24 mouse cellular contexts compared by ENCODE assay signal in the genomic region with DNA sequence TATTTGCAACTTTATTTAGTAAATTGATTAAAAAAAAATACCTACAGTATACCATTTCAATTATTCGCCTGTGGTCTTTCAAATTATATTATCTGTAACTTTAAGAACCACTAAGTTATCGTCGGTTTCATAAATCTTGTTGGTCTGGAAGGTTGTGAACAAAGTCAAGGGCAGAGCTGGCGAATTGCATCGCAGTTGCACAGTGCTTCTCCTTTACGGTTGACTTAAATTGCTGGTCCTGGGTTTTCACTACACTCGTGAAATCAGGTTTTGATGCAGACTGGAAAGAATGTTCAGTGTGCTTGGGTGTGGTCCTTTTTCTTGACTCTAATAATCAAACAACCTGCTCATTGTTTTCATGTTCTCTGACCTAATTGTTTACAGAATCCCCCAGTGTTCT.
DNase-seq lines count a peak whose midpoint lies in the region; ATAC-seq and TF ChIP-seq lines count a peak whose summit lies in the region.
"Had no signal": no experiment of that assay in that cellular context is flagged by ENCODE, and none has a peak within 500 bp of the region (broad histone marks: within the 10 kb centered on the region; RNA-seq: fewer than 3 reads in every experiment).

No protein-coding gene starts in this region.

- no peak overlapping the region for H3K27ac ChIP-seq in lung, postnatal 0 days (ENCODE audit: low read length)
- no peak overlapping the region for H3K27ac ChIP-seq in midbrain, embryonic 13.5 days
- no peak overlapping the region for H3K27ac ChIP-seq in hindbrain, embryonic 10.5 days
- H3K27ac ChIP-seq: forebrain, embryonic 10.5 days; forebrain, embryonic 13.5 days; heart, adult 2 months; heart, embryonic 10.5 days; hindbrain, embryonic 13.5 days; intestine, embryonic 15.5 days had no signal

- no peaks in the 10 kb centered on the region for H3K27me3 ChIP-seq in lung, postnatal 0 days (replicated peaks; ENCODE audit: insufficient read depth, low read length)
- no peaks in the 10 kb centered on the region for H3K27me3 ChIP-seq in midbrain, embryonic 13.5 days
- H3K27me3 ChIP-seq in hindbrain, embryonic 10.5 days (ENCODE audit: insufficient read depth, poor library complexity, severe bottlenecking): no peaks in the 10 kb centered on the region
- H3K27me3 ChIP-seq: CH12.LX; forebrain, embryonic 13.5 days; hindbrain, embryonic 13.5 days; intestine, embryonic 15.5 days; Patski had no signal

- H3K9ac ChIP-seq in lung, postnatal 0 days (replicated peaks; ENCODE audit: low read depth): no peak overlapping the region
- no peak overlapping the region for H3K9ac ChIP-seq in midbrain, embryonic 13.5 days (replicated peaks)
- H3K9ac ChIP-seq: forebrain, embryonic 13.5 days; hindbrain, embryonic 13.5 days; intestine, embryonic 15.5 days had no signal

- H3K4me1 ChIP-seq in lung, postnatal 0 days (ENCODE audit: insufficient read depth, low read depth, low read length): no peaks in the 10 kb centered on the region
- no peaks in the 10 kb centered on the region for H3K4me1 ChIP-seq in midbrain, embryonic 13.5 days (replicated peaks)
- no peaks in the 10 kb centered on the region for H3K4me1 ChIP-seq in hindbrain, embryonic 10.5 days (replicated peaks)
- H3K4me1 ChIP-seq: forebrain, embryonic 10.5 days; forebrain, embryonic 13.5 days; heart, embryonic 10.5 days; hindbrain, embryonic 13.5 days; intestine, embryonic 15.5 days had no signal

- TF ChIP-seq CTCF in lung, postnatal 0 days (IDR thresholded peaks at IDR 0.05): no peak

- H3K4me3 ChIP-seq in lung, postnatal 0 days (ENCODE audit: low read depth, low read length): no peak overlapping the region
- no peak overlapping the region for H3K4me3 ChIP-seq in midbrain, embryonic 13.5 days (replicated peaks)
- H3K4me3 ChIP-seq in hindbrain, embryonic 10.5 days: no peak overlapping the region
- H3K4me3 ChIP-seq: forebrain, embryonic 10.5 days; forebrain, embryonic 13.5 days; heart, adult 2 months; heart, embryonic 10.5 days; hindbrain, embryonic 13.5 days; intestine, embryonic 15.5 days had no signal

- H3K36me3 ChIP-seq in lung, postnatal 0 days (ENCODE audit: insufficient read depth, low read length): no peaks in the 10 kb centered on the region
- H3K36me3 ChIP-seq in midbrain, embryonic 13.5 days: no peaks in the 10 kb centered on the region
- no peaks in the 10 kb centered on the region for H3K36me3 ChIP-seq in hindbrain, embryonic 10.5 days
- H3K36me3 ChIP-seq: forebrain, embryonic 10.5 days; G1E; heart, embryonic 10.5 days; hindbrain, embryonic 13.5 days; intestine, embryonic 15.5 days had no signal

- H3K4me2 ChIP-seq in lung, postnatal 0 days (replicated peaks; ENCODE audit: low read depth, low read length): no peak overlapping the region
- H3K4me2 ChIP-seq in midbrain, embryonic 13.5 days (replicated peaks): no peak overlapping the region
- H3K4me2 ChIP-seq: forebrain, embryonic 13.5 days; hindbrain, embryonic 13.5 days; intestine, embryonic 15.5 days had no signal

- peak; percentile 62 for TF ChIP-seq EP300 in lung, postnatal 0 days (IDR thresholded peaks at IDR 0.05)

- H3K9me3 ChIP-seq in lung, postnatal 0 days (ENCODE audit: low read length): no peaks in the 10 kb centered on the region
- no peaks in the 10 kb centered on the region for H3K9me3 ChIP-seq in midbrain, embryonic 13.5 days
- no peaks in the 10 kb centered on the region for H3K9me3 ChIP-seq in hindbrain, embryonic 10.5 days
- H3K9me3 ChIP-seq: forebrain, embryonic 10.5 days; forebrain, embryonic 13.5 days; G1E; heart, embryonic 10.5 days; hindbrain, embryonic 13.5 days; intestine, embryonic 15.5 days had no signal

- 72% methylated on average over 7 of the region's 7 CpGs for WGBS in lung, postnatal 0 days
- 89% methylated on average over 7 of the region's 7 CpGs for WGBS in midbrain, embryonic 13.5 days
- WGBS in hindbrain, embryonic 10.5 days: 90% methylated on average over 7 of the region's 7 CpGs

- peak; percentile 40 for DNase-seq in lung, postnatal 0 days (ENCODE audit: low spot score)
- no peak for DNase-seq in lung, postnatal 36 days
- peak; percentile 14 for DNase-seq in adrenal gland, adult 8-10 months
- peak; percentile 3 for DNase-seq in adrenal gland, postnatal 25 days
- no peak for DNase-seq in hindbrain, embryonic 10.5 days (ENCODE audit: low spot score)
- DNase-seq: B cell, adult 2 months; cerebellum, adult 11-12 months; cerebellum, adult 8-10 months; cerebellum, postnatal 14 days; gastrocnemius, postnatal 10 days; gastrocnemius, postnatal 36 days; heart, adult 2 months; kidney, adult 11 months had no signal

- peak; percentile 46; the same call in 1 of the 2 replicates for ATAC-seq in lung, postnatal 0 days
- ATAC-seq in midbrain, embryonic 13.5 days: no peak
- ATAC-seq: forebrain, embryonic 13.5 days; forebrain, embryonic 16.5 days; hindbrain, embryonic 16.5 days; intestine, embryonic 15.5 days; Patski had no signal

Comparison
In these comparisons a context has a peak if more than half of its experiments do, and no peak if none do; other contexts are left out.
1. DNase-seq: peak in lung, postnatal 0 days (single experiment), adrenal gland, adult 8-10 months (single experiment) and adrenal gland, postnatal 25 days (single experiment); none in lung, postnatal 36 days (single experiment) and hindbrain, embryonic 10.5 days (single experiment).